Mouse (Mus musculus): ENCODE measurements around the gene Smarca5. TPM values are rescaled to one million over a fixed set of nuclear protein-coding genes. Genes with fewer than 3 reads are reported as not detected.
"Not testable (repeated sequence)": the region's sequence is repeated elsewhere in the genome, so short reads cannot be mapped to it uniquely, and the experiment has no call there.

The Smarca5 gene
- 25.6 and 28.3 TPM in 2 replicates for polyA plus RNA-seq (2015; fragmentation: Nextera tagmentation; extraction: Ambion mirVana)

- H3K36me3 ChIP-seq (ENCODE audit: control insufficient read depth, insufficient read depth, low read length); H3K4me1 ChIP-seq (replicated peaks; ENCODE audit: control insufficient read depth, insufficient read depth); H3K27me3 ChIP-seq (ENCODE audit: control insufficient read depth, insufficient read depth, low read length); H3K9me3 ChIP-seq (ENCODE audit: control insufficient read depth, low read length): not testable (repeated sequence)
- peak within 1 kb of the TSS; percentile 93 for H3K4me2 ChIP-seq (replicated peaks; ENCODE audit: low read depth)
- ATAC-seq (ENCODE audit: low FRiP score, low TSS enrichment) (peak; percentile 99), DNase-seq (ENCODE audit: low spot score) (peak; percentile 92)
- H3K27ac ChIP-seq (replicated peaks) = peak within 1 kb of the TSS; percentile 97
- peak within 1 kb of the TSS; percentile 87 for H3K9ac ChIP-seq (ENCODE audit: low read length)
- peak within 1 kb of the TSS; percentile 82 for H3K4me3 ChIP-seq (ENCODE audit: low read depth, low read length)
- WGBS = 1% methylated on average over 77 of the region's 91 CpGs
- TF ChIP-seq CTCF (IDR thresholded peaks at IDR 0.05; ENCODE audit: low read depth) = peak; percentile 46
These were observed at the start of gene Smarca5 for GRCm38 (mm10) chr8:80739155-80739924. Smarca5 (minus strand) TSS chr8:80739497.

- DNase-seq (ENCODE audit: low spot score) (no peak), ATAC-seq (ENCODE audit: low FRiP score, low TSS enrichment) (no peak)
- H3K9me3 ChIP-seq (ENCODE audit: control insufficient read depth, low read length) = no peaks in the 10 kb centered on the region
- H3K27me3 ChIP-seq (ENCODE audit: control insufficient read depth, insufficient read depth, low read length) = no peaks in the 10 kb centered on the region
- no peak overlapping the region for H3K9ac ChIP-seq (ENCODE audit: low read length)
- no peaks in the 10 kb centered on the region for H3K4me1 ChIP-seq (replicated peaks; ENCODE audit: control insufficient read depth, insufficient read depth)
- WGBS = 91% methylated on average over 9 of the region's 9 CpGs
- H3K36me3 ChIP-seq (ENCODE audit: control insufficient read depth, insufficient read depth, low read length) = peaks cover 14% of the 10 kb centered on the region; the same call in 1 of the 2 replicates
- H3K4me2 ChIP-seq (replicated peaks; ENCODE audit: low read depth) = no peak overlapping the region
- H3K4me3 ChIP-seq (ENCODE audit: low read depth, low read length) = no peak overlapping the region
- TF ChIP-seq EP300 (optimal IDR thresholded peaks at IDR 0.05) (no peak), CTCF (IDR thresholded peaks at IDR 0.05; ENCODE audit: low read depth) (no peak)
- no peak overlapping the region for H3K27ac ChIP-seq (replicated peaks)
These were observed 45.3 kb upstream of the Smarca5 start for GRCm38 (mm10) chr8:80784559-80784958.

GRCm38 (mm10) chr8:80783271-80783670, 44.0 kb upstream of the Smarca5 start:
- H3K36me3 ChIP-seq (ENCODE audit: control insufficient read depth, insufficient read depth, low read length) = peaks cover 14% of the 10 kb centered on the region; the same call in 1 of the 2 replicates
- no peaks in the 10 kb centered on the region for H3K9me3 ChIP-seq (ENCODE audit: control insufficient read depth, low read length)
- no peak overlapping the region for H3K4me2 ChIP-seq (replicated peaks; ENCODE audit: low read depth)
- ATAC-seq (ENCODE audit: low FRiP score, low TSS enrichment) = no peak
- 91% methylated on average over 4 of the region's 4 CpGs for WGBS
- no peaks in the 10 kb centered on the region for H3K4me1 ChIP-seq (replicated peaks; ENCODE audit: control insufficient read depth, insufficient read depth)
- no peak for DNase-seq (ENCODE audit: low spot score)
- no peak for TF ChIP-seq CTCF (IDR thresholded peaks at IDR 0.05; ENCODE audit: low read depth)
- no peak for TF ChIP-seq EP300 (optimal IDR thresholded peaks at IDR 0.05)
- H3K9ac ChIP-seq (ENCODE audit: low read length) = no peak overlapping the region
- no peak overlapping the region for H3K4me3 ChIP-seq (ENCODE audit: low read depth, low read length)
- H3K27me3 ChIP-seq (ENCODE audit: control insufficient read depth, insufficient read depth, low read length) = no peaks in the 10 kb centered on the region
- no peak overlapping the region for H3K27ac ChIP-seq (replicated peaks)

- 14% methylated on average over 10 of the region's 10 CpGs for WGBS
- Histone ChIP-seq H3K27ac (replicated peaks) (peak overlapping the region; percentile 61), H3K9me3 (ENCODE audit: control insufficient read depth, low read length) (no peaks in the 10 kb centered on the region), H3K36me3 (ENCODE audit: control insufficient read depth, insufficient read depth, low read length) (peaks cover 21% of the 10 kb centered on the region), H3K4me2 (replicated peaks; ENCODE audit: low read depth) (peak overlapping the region; percentile 14; the same call in 1 of the 2 replicates), H3K4me3 (ENCODE audit: low read depth, low read length) (no peak overlapping the region), H3K27me3 (ENCODE audit: control insufficient read depth, insufficient read depth, low read length) (no peaks in the 10 kb centered on the region), H3K4me1 (replicated peaks; ENCODE audit: control insufficient read depth, insufficient read depth) (no peaks in the 10 kb centered on the region), H3K9ac (ENCODE audit: low read length) (no peak overlapping the region)
- ATAC-seq (ENCODE audit: low FRiP score, low TSS enrichment) = peak; percentile 89
- TF ChIP-seq EP300 (optimal IDR thresholded peaks at IDR 0.05) (no peak), CTCF (IDR thresholded peaks at IDR 0.05; ENCODE audit: low read depth) (no peak)
- DNase-seq (ENCODE audit: low spot score) = peak; percentile 69
These were observed 42.0 kb upstream of the Smarca5 start for GRCm38 (mm10) chr8:80781338-80781737.

GRCm38 (mm10) chr8:80780271-80780670, 41.0 kb upstream of the Smarca5 start:
- no peaks in the 10 kb centered on the region for H3K4me1 ChIP-seq (replicated peaks; ENCODE audit: control insufficient read depth, insufficient read depth)
- H3K27ac ChIP-seq (replicated peaks) = no peak overlapping the region
- no peak for DNase-seq (ENCODE audit: low spot score)
- no peak overlapping the region for H3K4me3 ChIP-seq (ENCODE audit: low read depth, low read length)
- ATAC-seq (ENCODE audit: low FRiP score, low TSS enrichment) = no peak
- no peak overlapping the region for H3K4me2 ChIP-seq (replicated peaks; ENCODE audit: low read depth)
- H3K9me3 ChIP-seq (ENCODE audit: control insufficient read depth, low read length) = no peaks in the 10 kb centered on the region
- WGBS = 72% methylated on average over 4 of the region's 4 CpGs
- peaks cover 21% of the 10 kb centered on the region for H3K36me3 ChIP-seq (ENCODE audit: control insufficient read depth, insufficient read depth, low read length)
- TF ChIP-seq CTCF (IDR thresholded peaks at IDR 0.05; ENCODE audit: low read depth) = no peak
- TF ChIP-seq EP300 (optimal IDR thresholded peaks at IDR 0.05) = no peak
- H3K27me3 ChIP-seq (ENCODE audit: control insufficient read depth, insufficient read depth, low read length) = no peaks in the 10 kb centered on the region
- H3K9ac ChIP-seq (ENCODE audit: low read length) = no peak overlapping the region

DNA sequence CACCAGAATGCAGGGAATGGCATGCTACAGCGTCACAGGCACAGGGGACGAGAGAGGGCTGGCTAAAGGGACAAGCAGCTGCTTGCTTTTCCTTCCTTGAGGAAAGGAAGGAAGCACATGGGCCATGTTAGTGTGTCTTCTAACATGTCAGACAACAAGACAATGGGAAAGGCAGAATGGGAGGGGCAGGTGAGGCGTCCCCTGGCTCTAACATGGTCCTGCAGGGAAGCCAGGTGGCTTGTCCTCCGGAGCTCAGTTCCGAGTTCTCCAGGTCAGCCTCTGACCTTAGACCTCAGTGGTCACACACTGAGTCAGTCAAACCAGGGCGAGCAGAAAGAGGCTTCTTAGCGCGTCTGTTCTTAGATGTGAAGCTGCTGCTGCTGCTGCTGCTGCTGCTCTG, 37.1 kb upstream of the Smarca5 start:
- DNase-seq (ENCODE audit: low spot score) (no peak), ATAC-seq (ENCODE audit: low FRiP score, low TSS enrichment) (no peak)
- Histone ChIP-seq H3K4me3 (ENCODE audit: low read depth, low read length) (no peak overlapping the region), H3K9ac (ENCODE audit: low read length) (no peak overlapping the region), H3K27ac (replicated peaks) (no peak overlapping the region), H3K9me3 (ENCODE audit: control insufficient read depth, low read length) (no peaks in the 10 kb centered on the region), H3K27me3 (ENCODE audit: control insufficient read depth, insufficient read depth, low read length) (no peaks in the 10 kb centered on the region), H3K4me1 (replicated peaks; ENCODE audit: control insufficient read depth, insufficient read depth) (no peaks in the 10 kb centered on the region), H3K36me3 (ENCODE audit: control insufficient read depth, insufficient read depth, low read length) (peaks cover 15% of the 10 kb centered on the region), H3K4me2 (replicated peaks; ENCODE audit: low read depth) (no peak overlapping the region)
- WGBS = 64% methylated on average over 8 of the region's 8 CpGs
- no peak for TF ChIP-seq CTCF (IDR thresholded peaks at IDR 0.05; ENCODE audit: low read depth)
- no peak for TF ChIP-seq EP300 (optimal IDR thresholded peaks at IDR 0.05)

Data from stomach, postnatal 0 days (tissue).